Mouse (Mus musculus) liver, embryonic 14.5 days (tissue): ENCODE measurements around the gene Ramac. TPM values are rescaled to one million over a fixed set of nuclear protein-coding genes. Genes with fewer than 3 reads are reported as not detected.

Source experiments
- ATAC-seq: fragments of 200-750 bp; cut with Nextera tagmentation; 2 replicates; pipeline ENCODE4 v1.8.0; 2017; ENCODE audit warnings: moderate number of reproducible peaks, mild to moderate bottlenecking, moderate library complexity; ENCODE audit not compliant: insufficient read depth
- DNase-seq, 3 experiments: peaks; one replicate each; pipeline ENCODE4 v3.0.0-alpha.2; 2012 to 2013; ENCODE audit warnings: low read depth in 3 of 3, low spot score in 3 of 3
- H3K27ac ChIP-seq: fragments of 300-500 bp; sonication (generic); 2 replicates; pipeline ENCODE4 v1.5.1; 2014; ENCODE audit warnings: moderate library complexity, mild to moderate bottlenecking, control low read depth, inconsistent platforms
- H3K27me3 ChIP-seq: fragments of 300-500 bp; sonication (generic); 2 replicates; pipeline ENCODE4 v1.6.1; 2014; ENCODE audit warnings: mild to moderate bottlenecking, low read length, moderate library complexity; ENCODE audit not compliant: control insufficient read depth, insufficient read depth
- H3K36me3 ChIP-seq: fragments of 300-500 bp; sonication (generic); replicated peaks from 2 replicates; pipeline ENCODE4 v1.6.1; 2014; ENCODE audit warnings: low read depth; ENCODE audit not compliant: control insufficient read depth, insufficient read depth
- H3K4me1 ChIP-seq, 2 experiments: fragments of 200-500 bp in 1 of 2; fragments of 300-500 bp in 1 of 2; sonication (generic) in 1 of 2; replicated peaks; 2 replicates each; pipeline ENCODE4 v1.6.1; 2012 to 2014; ENCODE audit warnings: antibody characterized with exemption in 1 of 2, inconsistent platforms in 1 of 2, low read length in 1 of 2; ENCODE audit not compliant: control insufficient read depth in 2 of 2, insufficient read depth in 2 of 2
- H3K4me2 ChIP-seq: fragments of 300-500 bp; sonication (generic); 2 replicates; pipeline ENCODE4 v1.6.1; 2014; ENCODE audit warnings: low read depth, mild to moderate bottlenecking, control low read depth, moderate library complexity
- H3K4me3 ChIP-seq, 2 experiments: fragments of 200-500 bp in 1 of 2; fragments of 300-500 bp in 1 of 2; sonication (generic) in 1 of 2; 2 replicates each; pipeline ENCODE4 v1.5.1; 2012 to 2014; ENCODE audit warnings: low read depth in 2 of 2, low read length in 2 of 2, mild to moderate bottlenecking in 2 of 2, control low read depth in 1 of 2, inconsistent platforms in 1 of 2, moderate library complexity in 1 of 2; ENCODE audit not compliant: insufficient read depth in 1 of 2
- H3K9ac ChIP-seq: fragments of 300-500 bp; sonication (generic); replicated peaks from 2 replicates; pipeline ENCODE4 v1.6.1; 2014; ENCODE audit warnings: mild to moderate bottlenecking, control low read depth, moderate library complexity
- H3K9me3 ChIP-seq: fragments of 300-500 bp; sonication (generic); 2 replicates; pipeline ENCODE4 v1.6.1; 2016; ENCODE audit warnings: low read length, mixed read lengths; ENCODE audit not compliant: control insufficient read depth
- CTCF ChIP-seq: IDR thresholded peaks from 2 replicates; pipeline ENCODE4 v1.5.1; 2016; ENCODE audit warnings: antibody characterized with exemption, low read depth, control low read depth
- EP300 ChIP-seq: IDR thresholded peaks from 2 replicates; pipeline ENCODE4 v1.6.1; 2016; ENCODE audit warnings: antibody characterized with exemption, low read depth
- WGBS: fragments of 180-500 bp; shearing (Covaris S2); extraction: QIAGEN DNeasy Blood & Tissue Kit; methylation state at CpG from one replicate; pipeline ENCODE4 v1.1.7; 2014; ENCODE audit not compliant: insufficient replicate concordance; 5-methylcytosine and 5-hydroxymethylcytosine counted together
- polyA plus RNA-seq, 2 experiments: library from polyadenylated mRNA; depleted of rRNA in 1 of 2; stranded (reverse) in 1 of 2; unstranded in 1 of 2; fragments of >200 nt; fragmentation: Nextera tagmentation in 1 of 2; extraction: Ambion mirVana in 1 of 2; gene quantifications; 2 replicates each; pipeline versions ENCODE4 v1.2.1 to v1.2.3; 2012 to 2014

Gene Ramac
- polyA plus RNA-seq, 2 experiments: 22.7 to 53.1 TPM

DNA sequence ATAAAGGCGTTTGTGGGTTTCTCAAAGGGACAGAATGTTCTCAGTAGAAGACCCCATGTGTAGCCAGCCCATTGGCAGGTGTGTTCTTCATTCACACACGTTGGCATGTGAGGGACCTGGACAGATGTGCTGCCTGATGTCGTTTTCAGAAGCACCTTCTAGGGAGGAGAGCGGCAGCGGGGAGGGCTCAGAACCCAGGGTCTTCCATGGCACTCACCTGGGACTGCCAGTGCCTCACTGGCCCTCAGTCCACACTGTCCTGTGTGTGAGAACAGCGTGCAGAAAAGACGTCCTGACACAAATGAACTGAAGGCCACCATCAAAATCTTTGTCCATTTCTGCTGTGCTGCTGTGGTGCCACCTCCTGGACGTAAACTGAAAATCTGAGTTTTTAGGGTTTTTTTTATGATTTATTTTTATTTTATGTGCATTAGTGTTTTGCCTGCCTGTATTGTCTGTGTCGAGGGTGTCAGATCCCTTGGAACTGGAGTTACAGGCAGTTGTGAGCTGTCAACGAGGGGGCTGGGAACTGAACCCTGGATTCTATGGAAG, 15.0 kb downstream of the Ramac start:
- 66% methylated on average over 10 of the region's 10 CpGs for WGBS
- H3K9me3 ChIP-seq: no peaks in the 10 kb centered on the region; the same call in none of the 2 replicates
- H3K27me3 ChIP-seq: no peaks in the 10 kb centered on the region
- H3K4me2 ChIP-seq: no peak overlapping the region
- no peak overlapping the region for H3K4me3 ChIP-seq
- TF ChIP-seq CTCF (peak; percentile 45), EP300 (no peak)
- no peak overlapping the region for H3K9ac ChIP-seq
- H3K4me1 ChIP-seq: no peaks in the 10 kb centered on the region
- H3K27ac ChIP-seq: no peak overlapping the region
- ATAC-seq (no peak), DNase-seq (no peak)
- peaks cover 12% of the 10 kb centered on the region for H3K36me3 ChIP-seq

DNA sequence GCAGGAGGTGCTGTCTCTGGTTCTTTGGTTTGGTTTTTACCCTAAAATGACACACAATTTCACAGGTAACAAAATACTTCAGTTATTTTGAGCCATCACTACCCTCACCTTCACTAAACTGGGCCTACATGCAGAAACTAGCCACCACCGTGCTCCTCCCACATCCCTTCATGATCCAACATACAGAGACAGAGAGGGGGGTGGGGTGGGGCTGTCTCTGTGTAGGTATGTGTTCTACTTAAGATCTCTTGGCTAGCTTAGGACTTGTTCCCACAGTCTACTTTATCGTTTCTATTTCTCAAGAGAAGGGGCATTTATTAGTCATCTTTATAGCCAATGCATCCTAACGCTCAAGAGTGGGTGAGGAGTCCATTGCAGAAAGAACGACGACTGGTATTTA, 25.8 kb downstream of the Ramac start:
- H3K27me3 ChIP-seq: no peaks in the 10 kb centered on the region
- H3K4me2 ChIP-seq: peak overlapping the region; percentile 79
- 8% methylated on average over 5 of the region's 5 CpGs for WGBS
- H3K27ac ChIP-seq: peak overlapping the region; percentile 85
- peaks cover 3 to 9% of the 10 kb centered on the region in 2 experiments; a peak in 3 of 4 replicates for H3K4me1 ChIP-seq
- H3K9ac ChIP-seq: peak overlapping the region; percentile 70
- H3K4me3 ChIP-seq: peak overlapping the region; percentile 68 to 89
- peak; percentile 44; the same call in 1 of the 2 replicates for ATAC-seq
- H3K36me3 ChIP-seq: no peaks in the 10 kb centered on the region; the same call in 1 of the 2 replicates
- DNase-seq: no peak
- no peak for TF ChIP-seq CTCF
- TF ChIP-seq EP300: no peak
- no peaks in the 10 kb centered on the region for H3K9me3 ChIP-seq

GRCm38 (mm10) chr7:81789095-81789757, 26.5 kb downstream of the Ramac start, which contains the start of gene 3110040N11Rik:
Gene 3110040N11Rik, minus strand, starts transcription at chr7:81789478.
- TF ChIP-seq EP300 (no peak), CTCF (peak; percentile 80)
- under 1% methylated on average over 38 of the region's 38 CpGs for WGBS
- ATAC-seq (peak; percentile 95), DNase-seq (peak; percentile 70 to 78 (median 72))
- peaks cover 3 to 9% of the 10 kb centered on the region in 2 experiments; a peak in 3 of 4 replicates for H3K4me1 ChIP-seq
- H3K9me3 ChIP-seq: no peaks in the 10 kb centered on the region
- peak within 1 kb of the TSS; percentile 68 to 89 for H3K4me3 ChIP-seq
- peaks cover 4% of the 10 kb centered on the region for H3K36me3 ChIP-seq
- H3K4me2 ChIP-seq: peak within 1 kb of the TSS; percentile 79
- peak within 1 kb of the TSS; percentile 85 for H3K27ac ChIP-seq
- no peaks in the 10 kb centered on the region for H3K27me3 ChIP-seq
- peak within 1 kb of the TSS; percentile 70 for H3K9ac ChIP-seq

GRCm38 (mm10) chr7:81806067-81806466, 43.3 kb downstream of the Ramac start:
- peaks cover 4% of the 10 kb centered on the region; the same call in 1 of the 2 replicates for H3K36me3 ChIP-seq
- H3K9me3 ChIP-seq: no peaks in the 10 kb centered on the region
- ATAC-seq (peak; percentile 48; the same call in 1 of the 2 replicates), DNase-seq (no peak)
- no peak for TF ChIP-seq CTCF
- no peak for TF ChIP-seq EP300
- 57% methylated on average over 5 of the region's 5 CpGs for WGBS
- H3K27me3 ChIP-seq: no peaks in the 10 kb centered on the region
- H3K9ac ChIP-seq: no peak overlapping the region
- no peak overlapping the region for H3K27ac ChIP-seq
- H3K4me3 ChIP-seq: no peak overlapping the region
- H3K4me1 ChIP-seq: peaks cover 0 to 2% of the 10 kb centered on the region in 2 experiments; a peak in 1 of 4 replicates
- no peak overlapping the region for H3K4me2 ChIP-seq

Other genes with a start within 250 kb of the Ramac start
- gene Fsd2, start 196.0 kb upstream of the Ramac start, polyA plus RNA-seq (2012; rRNA removed): 0.04 and 0.08 TPM in 2 replicates
- gene Fsd2, start 196.0 kb upstream of the Ramac start, polyA plus RNA-seq (2014; fragmentation: Nextera tagmentation; extraction: Ambion mirVana): 0.10 and 0.19 TPM in 2 replicates
- gene Whamm, start 191.7 kb upstream of the Ramac start, polyA plus RNA-seq (2012; rRNA removed): 4.3 and 6.9 TPM in 2 replicates
- gene Whamm, start 191.7 kb upstream of the Ramac start, polyA plus RNA-seq (2014; fragmentation: Nextera tagmentation; extraction: Ambion mirVana): 6.2 and 6.3 TPM in 2 replicates
- 1.4 and 2.6 TPM in 2 replicates for gene Homer2, start 55.4 kb upstream of the Ramac start, polyA plus RNA-seq (2012; rRNA removed)
- gene Homer2, start 55.4 kb upstream of the Ramac start, polyA plus RNA-seq (2014; fragmentation: Nextera tagmentation; extraction: Ambion mirVana): 2.8 and 2.9 TPM in 2 replicates
- 16.9 and 21.4 TPM in 2 replicates for gene 3110040N11Rik, start 26.6 kb downstream of the Ramac start, polyA plus RNA-seq (2012; rRNA removed)
- gene 3110040N11Rik, start 26.6 kb downstream of the Ramac start, polyA plus RNA-seq (2014; fragmentation: Nextera tagmentation; extraction: Ambion mirVana): 25.4 and 25.9 TPM in 2 replicates
- gene Btbd1, start 66.5 kb downstream of the Ramac start, polyA plus RNA-seq (2012; rRNA removed): 8.8 and 15.3 TPM in 2 replicates
- 29.1 and 29.8 TPM in 2 replicates for gene Btbd1, start 66.5 kb downstream of the Ramac start, polyA plus RNA-seq (2014; fragmentation: Nextera tagmentation; extraction: Ambion mirVana)
- not detected in 2 replicates for gene Gm10160, start 92.9 kb downstream of the Ramac start, polyA plus RNA-seq (2012; rRNA removed)
- gene Gm10160, start 92.9 kb downstream of the Ramac start, polyA plus RNA-seq (2014; fragmentation: Nextera tagmentation; extraction: Ambion mirVana): not detected in 2 replicates
- 8.9 and 9.4 TPM in 2 replicates for gene Tm6sf1, start 96.1 kb downstream of the Ramac start, polyA plus RNA-seq (2012; rRNA removed)
- 6.4 and 7.9 TPM in 2 replicates for gene Tm6sf1, start 96.1 kb downstream of the Ramac start, polyA plus RNA-seq (2014; fragmentation: Nextera tagmentation; extraction: Ambion mirVana)
- gene Hdgfl3, start 171.5 kb downstream of the Ramac start, polyA plus RNA-seq (2012; rRNA removed): 0.15 and 0.27 TPM in 2 replicates
- gene Hdgfl3, start 171.5 kb downstream of the Ramac start, polyA plus RNA-seq (2014; fragmentation: Nextera tagmentation; extraction: Ambion mirVana): 0.33 and 0.43 TPM in 2 replicates
- 0.22 and 0.28 TPM in 2 replicates for gene Bnc1, start 229.4 kb downstream of the Ramac start, polyA plus RNA-seq (2012; rRNA removed)
- gene Bnc1, start 229.4 kb downstream of the Ramac start, polyA plus RNA-seq (2014; fragmentation: Nextera tagmentation; extraction: Ambion mirVana): 0.27 and 0.54 TPM in 2 replicates